In the genomic region with DNA sequence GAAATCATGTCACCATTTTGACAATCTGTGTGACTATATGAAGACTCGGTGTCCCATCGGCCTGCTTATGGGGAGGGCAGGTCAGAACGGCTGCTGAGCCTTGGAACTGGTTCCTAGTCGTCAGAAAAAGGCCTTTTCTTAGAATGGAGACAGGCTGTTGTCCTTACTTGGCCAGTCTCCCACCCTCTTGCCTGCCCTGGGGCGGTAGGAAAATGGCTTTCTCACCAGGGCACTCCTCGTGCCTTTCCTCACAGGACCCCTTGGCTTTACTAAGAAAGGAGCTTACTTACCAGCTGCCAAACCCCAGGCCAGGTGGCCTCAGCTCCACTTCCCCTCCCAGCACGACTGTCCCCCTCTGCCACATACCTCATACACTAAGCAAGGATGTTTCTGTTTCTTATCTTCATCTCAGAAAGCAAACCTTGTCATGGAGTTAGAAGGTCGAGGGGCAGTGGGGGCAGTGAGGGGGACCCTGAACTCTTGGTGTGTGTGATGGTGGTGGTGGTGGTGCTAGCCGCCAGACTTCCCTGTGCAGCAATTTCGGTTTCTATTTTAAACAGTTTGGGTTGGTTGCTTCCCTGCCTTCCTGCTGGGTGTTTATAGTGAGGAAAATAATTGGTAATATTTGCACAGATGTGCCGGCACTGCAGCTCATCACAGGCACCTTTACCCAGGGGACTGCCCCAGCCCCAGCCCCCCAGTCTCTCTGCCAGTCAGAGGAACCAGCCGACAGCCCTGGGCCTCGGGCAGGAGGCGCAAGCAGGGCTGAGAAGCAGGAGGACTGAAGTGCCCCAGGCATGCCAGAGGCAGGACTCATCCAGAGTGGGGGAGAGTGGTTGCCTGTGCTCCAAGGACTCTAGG, we compare ENCODE assay signal across 9 mouse cellular contexts. TPM values are rescaled to one million over a fixed set of nuclear protein-coding genes. Genes with fewer than 3 reads are reported as not detected.
DNase-seq lines count a peak whose midpoint lies in the region; TF ChIP-seq lines count a peak whose summit lies in the region.
"Had no signal": no experiment of that assay in that cellular context is flagged by ENCODE, and none has a peak within 500 bp of the region (broad histone marks: within the 10 kb centered on the region; RNA-seq: fewer than 3 reads in every experiment).

No protein-coding gene starts in this region.

- 28% methylated on average over 14 of the region's 14 CpGs for WGBS in lung, adult 2 months

- H3K4me3 ChIP-seq in lung, adult 2 months (replicated peaks; ENCODE audit: extremely low read depth, low read depth, low read length), result peak overlapping the region; percentile 8
- peak overlapping the region; percentile 83 for H3K4me3 ChIP-seq in megakaryocyte, embryonic 14.5 days (replicated peaks)
- H3K4me3 ChIP-seq: embryonic facial prominence, embryonic 15.5 days had no signal

- H3K27me3 ChIP-seq in megakaryocyte, embryonic 14.5 days (replicated peaks), result peaks cover 64% of the 10 kb centered on the region
- H3K27me3 ChIP-seq: embryonic facial prominence, embryonic 15.5 days had no signal

- no peak for TF ChIP-seq POLR2A in lung, adult 2 months (IDR thresholded peaks at IDR 0.05; ENCODE audit: borderline replicate concordance, extremely low read depth, low read depth, low read length)

- H3K36me3 ChIP-seq in megakaryocyte, embryonic 14.5 days (replicated peaks; ENCODE audit: low read length), result no peaks in the 10 kb centered on the region
- H3K36me3 ChIP-seq: embryonic facial prominence, embryonic 15.5 days had no signal

- no peaks in the 10 kb centered on the region for H3K4me1 ChIP-seq in lung, adult 2 months (ENCODE audit: control insufficient read depth, insufficient read depth, low read length)
- H3K4me1 ChIP-seq in megakaryocyte, embryonic 14.5 days, result peaks cover 9% of the 10 kb centered on the region
- H3K4me1 ChIP-seq: embryonic facial prominence, embryonic 15.5 days had no signal

- no peak for TF ChIP-seq CTCF in lung, adult 2 months (IDR thresholded peaks at IDR 0.05; ENCODE audit: insufficient read depth, low read length)

- peaks cover 9% of the 10 kb centered on the region for H3K9me3 ChIP-seq in megakaryocyte, embryonic 14.5 days
- H3K9me3 ChIP-seq: embryonic facial prominence, embryonic 15.5 days had no signal

- no peak for DNase-seq in lung, adult 2 months
- no peak for DNase-seq in lung, postnatal 14 days
- peak; percentile 1 for DNase-seq in T-cell, adult 2 months (ENCODE audit: low spot score)
- DNase-seq in thymus, postnatal 0 days (ENCODE audit: low spot score), result peak; percentile 50
- DNase-seq in cerebellum, adult 8-10 months, result no peak
- no peak for DNase-seq in frontal cortex, postnatal 10 days (ENCODE audit: low spot score in 2 of 2)

RNA-seq across cellular contexts. Expression of gene Syndig1l, which starts 23.7 kb away (rescaled TPM):
- polyA plus RNA-seq in lung, adult 2 months (2012; rRNA removed), result 0.07 TPM in 1 of 2 replicates, not detected in the other
- polyA plus RNA-seq in megakaryocyte, embryonic 14.5 days (2012; ENCODE audit: insufficient read depth, low replicate concordance), result 0.66 TPM in 1 of 2 replicates, not detected in the other
- polyA plus RNA-seq in thymus, postnatal 0 days (2015; fragmentation: Nextera tagmentation; extraction: Ambion mirVana), result 0.09 TPM in 2 replicates
- polyA plus RNA-seq: heart, postnatal 0 days had no signal

RNA-seq across cellular contexts. Expression of gene Vrtn, which starts 34.1 kb away (rescaled TPM):
- not detected in 2 replicates for polyA plus RNA-seq in lung, adult 2 months (2012; rRNA removed)
- polyA plus RNA-seq in megakaryocyte, embryonic 14.5 days (2012; ENCODE audit: insufficient read depth, low replicate concordance), result not detected in 2 replicates
- polyA plus RNA-seq in thymus, postnatal 0 days (2015; fragmentation: Nextera tagmentation; extraction: Ambion mirVana), result 0.15 and 0.17 TPM in 2 replicates
- polyA plus RNA-seq: heart, postnatal 0 days had no signal

RNA-seq across cellular contexts. Expression of gene Abcd4, which starts 57.7 kb away (rescaled TPM):
- polyA plus RNA-seq in lung, adult 2 months (2012; rRNA removed), result 20.7 and 26.4 TPM in 2 replicates
- polyA plus RNA-seq in megakaryocyte, embryonic 14.5 days (2012; ENCODE audit: insufficient read depth, low replicate concordance), result 1.2 TPM in 1 of 2 replicates, not detected in the other
- 7.4 and 10.0 TPM in 2 replicates for polyA plus RNA-seq in thymus, postnatal 0 days (2015; fragmentation: Nextera tagmentation; extraction: Ambion mirVana)

Comparison
In these comparisons a context has a peak if more than half of its experiments do, and no peak if none do; other contexts are left out.
1. DNase-seq: peak in T-cell, adult 2 months (single experiment) and thymus, postnatal 0 days (single experiment); none in lung, adult 2 months (single experiment), lung, postnatal 14 days (single experiment), cerebellum, adult 8-10 months (single experiment) and frontal cortex, postnatal 10 days (0 of 2).